Mouse (Mus musculus) bone marrow macrophage, adult 2 months (primary cell): ENCODE data around the gene Pou3f1. TPM values are rescaled to one million over a fixed set of nuclear protein-coding genes. Genes with fewer than 3 reads are reported as not detected.

Experiments used
- H3K27ac ChIP-seq: 2 replicates; pipeline ENCODE4 v1.5.1; 2012; ENCODE audit warnings: low read depth, low read length; ENCODE audit not compliant: insufficient read depth
- H3K4me1 ChIP-seq: 2 replicates; pipeline ENCODE4 v1.6.1; 2012; ENCODE audit warnings: low read length; ENCODE audit not compliant: control insufficient read depth, insufficient read depth
- H3K4me3 ChIP-seq: 2 replicates; pipeline ENCODE4 v1.5.1; 2012; ENCODE audit warnings: mild to moderate bottlenecking, low read length, moderate library complexity; ENCODE audit not compliant: insufficient read depth
- CTCF ChIP-seq: IDR thresholded peaks from 2 replicates; pipeline ENCODE4 v1.5.1; 2012; ENCODE audit warnings: low read depth, mild to moderate bottlenecking, low read length, moderate library complexity
- POLR2A ChIP-seq: IDR thresholded peaks from 2 replicates; pipeline ENCODE4 v1.6.1; 2012; ENCODE audit warnings: mild to moderate bottlenecking, low read depth, low read length, borderline replicate concordance
- polyA plus RNA-seq: library from polyadenylated mRNA; stranded (reverse); fragments of >200 nt; gene quantifications from 2 replicates; pipeline ENCODE4 v1.2.4, GENCODE M21; 2012; ENCODE audit not compliant: missing spikeins, insufficient read depth, insufficient read length

Gene Pou3f1
- polyA plus RNA-seq, 1 experiment: not detected

DNA sequence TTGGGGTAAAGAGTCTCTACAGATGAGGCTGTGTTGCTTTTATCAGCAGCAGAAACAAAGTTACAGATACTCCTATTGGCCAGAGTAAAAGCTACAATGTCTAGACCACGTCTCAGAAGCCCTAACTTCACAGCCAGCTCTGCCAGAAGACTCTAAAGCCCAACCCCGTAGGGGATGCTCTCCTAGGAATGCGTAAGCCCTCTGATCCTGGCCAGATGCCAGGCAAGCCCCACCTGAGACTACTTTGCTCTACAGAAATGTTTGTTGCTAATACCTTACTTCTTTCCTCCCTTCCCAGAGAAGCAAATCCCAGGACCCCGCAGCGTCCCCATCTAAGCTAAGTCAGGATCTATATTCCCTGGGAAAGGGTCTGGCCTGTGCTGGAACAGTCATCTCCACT, 8.7 kb upstream of the Pou3f1 start:
- Histone ChIP-seq H3K27ac (no peak overlapping the region), H3K4me1 (peaks cover 18% of the 10 kb centered on the region), H3K4me3 (no peak overlapping the region)
- TF ChIP-seq CTCF: no peak
- TF ChIP-seq POLR2A: no peak

DNA sequence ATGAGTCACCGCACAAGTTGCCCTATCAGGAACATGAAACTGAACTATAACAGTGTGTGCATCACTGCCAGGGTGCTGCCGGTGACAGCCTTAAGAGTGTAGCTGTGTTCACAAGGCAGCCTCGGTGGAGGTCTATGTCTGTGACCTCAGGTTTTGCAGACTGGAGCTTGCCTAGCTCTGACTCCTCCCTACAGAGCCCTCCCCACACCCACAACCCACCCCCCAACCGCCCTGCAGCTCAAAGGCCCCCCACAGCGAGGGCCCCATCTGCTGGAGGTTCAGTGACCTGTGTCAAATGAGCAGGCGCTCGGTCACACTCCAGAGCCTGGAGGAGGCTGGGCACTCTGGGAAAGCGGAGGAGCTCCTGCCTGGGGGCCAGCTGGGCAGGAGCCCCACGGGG, 3.7 kb upstream of the Pou3f1 start:
- Histone ChIP-seq H3K4me3 (no peak overlapping the region), H3K4me1 (peaks cover 9% of the 10 kb centered on the region), H3K27ac (no peak overlapping the region)
- TF ChIP-seq POLR2A: no peak
- TF ChIP-seq CTCF: 0 out of 2 replicates have a peak, but pooled peaks have one; percentile 18

DNA sequence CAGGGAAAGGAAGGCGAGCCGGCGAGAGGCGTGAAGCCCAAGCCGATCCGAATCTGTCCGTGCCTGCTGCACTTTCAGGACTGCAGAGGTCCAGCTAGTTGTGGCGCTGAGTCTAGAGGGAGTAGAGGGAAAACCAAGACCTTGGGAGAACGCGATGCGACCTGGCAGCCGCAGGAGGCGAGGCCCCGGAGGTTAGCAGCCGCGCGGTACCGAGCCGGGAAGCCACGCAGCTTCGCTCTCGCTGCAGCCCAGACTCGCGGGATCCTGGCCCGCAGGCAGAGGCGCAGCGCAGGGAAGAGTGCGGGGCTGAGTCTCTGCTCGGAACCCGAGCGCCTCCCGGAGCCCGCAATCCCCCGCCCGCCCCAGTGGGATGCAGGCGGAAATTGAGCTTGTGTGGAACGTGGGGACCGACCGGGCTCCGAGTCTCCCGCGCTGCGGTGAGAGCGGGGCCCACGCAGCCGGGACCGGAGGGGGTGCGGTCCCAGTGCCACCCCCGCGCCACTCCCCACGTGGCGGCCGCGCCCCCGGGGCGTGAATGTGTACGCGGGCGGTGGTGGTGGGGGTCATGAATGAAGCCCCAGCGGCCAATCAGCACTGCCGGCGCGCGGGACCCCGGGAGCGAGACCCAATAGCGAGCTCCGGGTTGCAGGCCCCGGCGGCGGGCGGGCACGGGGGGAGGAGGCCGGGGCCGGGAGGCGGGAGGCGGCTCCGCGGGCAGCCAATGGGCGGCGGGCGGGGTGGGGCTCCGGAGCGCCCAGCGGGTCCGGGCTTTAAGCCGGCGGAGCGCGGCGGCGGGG, 445 bp downstream of the Pou3f1 start:
- peak overlapping the region; percentile 61 for H3K4me3 ChIP-seq

DNA sequence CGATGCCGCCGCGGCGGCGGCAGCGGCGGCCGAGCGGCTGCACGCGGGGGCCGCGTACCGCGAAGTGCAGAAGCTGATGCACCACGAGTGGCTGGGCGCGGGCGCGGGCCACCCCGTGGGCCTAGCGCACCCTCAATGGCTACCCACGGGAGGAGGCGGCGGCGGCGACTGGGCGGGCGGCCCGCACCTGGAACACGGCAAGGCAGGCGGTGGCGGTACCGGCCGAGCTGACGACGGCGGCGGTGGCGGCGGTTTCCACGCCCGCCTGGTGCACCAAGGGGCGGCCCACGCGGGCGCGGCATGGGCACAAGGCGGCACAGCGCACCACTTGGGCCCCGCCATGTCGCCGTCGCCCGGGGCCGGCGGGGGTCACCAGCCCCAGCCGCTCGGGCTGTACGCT, 1.2 kb downstream of the Pou3f1 start:
- Histone ChIP-seq H3K4me1 (0 out of 2 replicates have a peak, but pooled peaks cover 4% of the 10 kb centered on the region), H3K4me3 (peak overlapping the region; percentile 37), H3K27ac (no peak overlapping the region)
- TF ChIP-seq POLR2A (no peak), CTCF (no peak)

More for the DNA sequence above, 445 bp downstream of the Pou3f1 start:
- H3K27ac ChIP-seq: no peak overlapping the region
- TF ChIP-seq POLR2A (no peak), CTCF (no peak)
- peaks cover 9% of the 10 kb centered on the region for H3K4me1 ChIP-seq

DNA sequence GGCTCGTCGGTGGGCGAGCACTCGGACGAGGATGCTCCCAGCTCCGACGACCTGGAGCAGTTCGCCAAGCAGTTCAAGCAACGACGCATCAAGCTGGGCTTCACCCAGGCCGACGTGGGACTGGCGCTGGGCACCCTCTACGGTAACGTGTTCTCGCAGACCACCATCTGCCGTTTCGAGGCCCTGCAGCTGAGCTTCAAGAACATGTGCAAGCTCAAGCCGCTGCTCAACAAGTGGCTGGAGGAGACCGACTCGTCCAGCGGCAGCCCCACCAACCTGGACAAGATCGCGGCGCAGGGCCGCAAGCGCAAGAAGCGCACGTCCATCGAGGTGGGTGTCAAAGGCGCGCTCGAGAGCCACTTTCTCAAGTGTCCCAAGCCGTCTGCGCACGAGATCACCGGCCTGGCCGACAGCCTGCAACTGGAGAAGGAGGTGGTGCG, 1.8 kb downstream of the Pou3f1 start:
- no peak for TF ChIP-seq CTCF
- H3K4me3 ChIP-seq: no peak overlapping the region
- H3K27ac ChIP-seq: no peak overlapping the region
- H3K4me1 ChIP-seq: no peaks in the 10 kb centered on the region

DNA sequence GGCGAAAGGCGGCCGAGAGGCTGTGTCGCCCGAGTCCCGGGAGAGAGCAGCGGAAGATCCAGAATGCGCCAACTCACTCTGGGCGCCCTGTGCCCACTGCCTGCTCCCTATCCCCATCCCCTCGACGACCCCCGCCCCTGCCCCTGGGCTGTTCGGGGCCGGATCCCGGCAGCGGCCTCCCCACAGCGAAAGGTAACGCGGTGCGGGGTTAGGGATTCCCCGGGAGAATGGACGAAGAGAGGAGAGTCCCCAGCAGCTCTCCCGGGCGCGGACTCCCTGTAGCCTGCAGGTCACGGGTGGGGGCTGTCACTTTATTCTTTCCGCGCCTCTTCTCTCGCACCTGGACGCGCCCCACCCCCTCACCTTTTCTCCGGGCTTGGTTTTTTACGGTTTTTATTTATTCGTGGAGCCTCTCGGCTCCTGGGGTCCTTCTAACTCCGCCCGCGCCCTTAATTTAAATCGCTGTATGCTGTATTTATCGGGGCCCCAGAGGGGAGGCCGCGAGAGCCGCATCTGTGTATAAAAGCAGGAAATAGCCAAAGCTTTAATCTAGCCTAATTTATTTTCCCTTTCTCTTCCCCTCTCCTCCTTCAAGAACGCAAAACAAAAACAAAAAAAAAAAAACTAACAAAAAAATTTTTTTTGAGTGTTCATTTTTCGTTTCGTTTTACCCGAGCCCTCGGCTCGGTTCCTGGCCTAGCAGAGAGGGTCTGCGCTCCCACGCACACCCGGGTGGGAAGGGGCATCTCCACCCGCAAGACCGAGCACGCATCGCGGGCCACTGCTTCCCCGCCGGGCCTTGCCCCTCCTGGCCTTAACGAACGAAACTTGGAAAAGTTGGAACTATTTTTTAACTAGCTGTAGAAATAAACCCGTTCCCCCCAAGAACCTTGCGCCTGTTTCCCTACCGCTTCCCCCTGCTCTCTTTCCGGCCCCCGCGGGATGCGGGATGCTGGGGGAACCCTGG, 2.9 kb downstream of the Pou3f1 start:
- Histone ChIP-seq H3K4me3 (peak overlapping the region; percentile 19; the same call in 1 of the 2 replicates), H3K4me1 (no peaks in the 10 kb centered on the region), H3K27ac (no peak overlapping the region)
- TF ChIP-seq POLR2A (no peak), CTCF (no peak)

DNA sequence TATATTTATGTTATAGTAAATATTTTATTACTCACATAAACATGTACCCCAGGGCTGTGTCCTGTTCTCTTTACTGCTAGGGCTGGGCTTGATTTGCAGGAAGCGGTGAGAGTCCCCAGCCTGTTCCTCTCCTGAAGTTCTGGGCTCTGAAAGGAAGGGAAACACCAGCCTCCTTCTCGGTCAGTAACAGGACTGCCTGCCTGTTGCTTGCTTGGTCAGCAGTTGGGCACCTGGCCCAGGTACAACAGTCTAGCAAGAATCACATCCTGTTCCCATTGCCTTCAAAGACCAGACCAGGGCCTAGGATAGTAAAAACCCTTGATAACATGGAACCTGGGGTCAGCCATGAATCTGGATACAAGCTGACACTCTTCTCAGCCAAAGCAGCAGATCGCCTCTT, 4.0 kb downstream of the Pou3f1 start:
- TF ChIP-seq CTCF (no peak), POLR2A (no peak)
- no peaks in the 10 kb centered on the region for H3K4me1 ChIP-seq
- no peak overlapping the region for H3K27ac ChIP-seq
- no peak overlapping the region for H3K4me3 ChIP-seq

DNA sequence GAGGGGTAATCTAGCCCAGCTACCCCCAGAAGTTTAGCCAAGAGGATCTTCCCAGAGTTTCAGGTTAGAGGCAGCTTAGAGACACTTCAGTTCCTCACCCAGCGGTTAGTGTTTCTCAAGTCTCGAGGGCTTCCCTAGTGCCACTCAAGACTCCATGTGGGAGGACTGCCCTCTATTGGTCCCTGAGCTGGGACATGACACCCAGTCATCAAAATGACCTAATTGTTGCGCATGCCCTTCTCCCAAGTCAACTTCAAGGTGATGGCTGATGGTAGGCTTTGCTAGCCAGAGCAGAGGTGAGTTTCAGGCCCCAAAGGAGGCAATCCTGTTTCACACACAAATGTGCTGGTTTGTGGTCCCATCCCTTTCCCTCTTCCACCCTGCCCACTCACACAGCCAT, 6.4 kb downstream of the Pou3f1 start:
- no peak overlapping the region for H3K27ac ChIP-seq
- H3K4me3 ChIP-seq: no peak overlapping the region
- no peaks in the 10 kb centered on the region for H3K4me1 ChIP-seq
- TF ChIP-seq CTCF: no peak
- no peak for TF ChIP-seq POLR2A

DNA sequence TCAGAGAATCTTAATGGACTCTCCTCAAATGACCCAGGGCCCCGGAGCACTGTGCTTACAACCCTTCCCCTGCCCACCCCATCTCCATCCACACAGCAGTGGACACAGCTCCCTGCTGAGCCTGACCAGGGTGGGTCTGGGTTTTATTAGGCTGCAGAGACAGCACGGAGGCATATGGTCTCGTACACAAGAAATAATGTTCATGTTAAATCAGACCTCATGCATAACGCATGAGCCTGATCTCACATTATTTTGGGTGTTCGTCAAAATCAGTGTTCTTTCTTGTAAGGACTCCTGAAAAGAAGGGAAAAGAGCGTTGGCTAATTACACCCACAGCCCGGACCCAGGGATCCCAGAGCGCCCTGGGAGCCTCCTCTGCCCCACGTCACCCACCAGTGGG, 7.6 kb downstream of the Pou3f1 start:
- H3K27ac ChIP-seq: no peak overlapping the region
- no peak for TF ChIP-seq POLR2A
- TF ChIP-seq CTCF: no peak
- no peaks in the 10 kb centered on the region for H3K4me1 ChIP-seq
- no peak overlapping the region for H3K4me3 ChIP-seq

DNA sequence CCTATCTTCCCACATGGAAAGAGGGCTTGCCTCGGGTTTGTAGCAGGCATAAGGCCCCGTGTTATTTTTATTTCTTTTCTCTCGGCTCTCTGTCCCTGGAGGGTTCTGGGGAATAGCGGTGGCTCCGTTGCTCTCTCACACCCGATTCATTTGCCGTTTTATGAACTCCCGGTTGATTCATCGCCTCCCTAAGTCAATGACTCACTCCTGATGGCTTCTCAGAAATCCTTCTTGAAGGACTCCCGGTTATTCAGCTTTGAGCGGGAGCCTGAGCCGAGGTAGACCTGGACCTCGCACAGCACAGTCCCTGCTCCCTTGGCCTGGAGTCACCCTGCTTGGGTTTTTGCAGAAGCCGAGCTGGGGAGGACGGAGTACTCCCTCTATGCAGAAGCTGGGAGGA, 8.0 kb downstream of the Pou3f1 start:
- TF ChIP-seq CTCF: no peak
- TF ChIP-seq POLR2A: no peak
- no peaks in the 10 kb centered on the region for H3K4me1 ChIP-seq
- H3K27ac ChIP-seq: no peak overlapping the region
- H3K4me3 ChIP-seq: no peak overlapping the region
